Mouse (Mus musculus): Measurements from ENCODE around the gene Dennd1c. TPM values are rescaled to one million over a fixed set of nuclear protein-coding genes. Genes with fewer than 3 reads are reported as not detected.
A peak's percentile ranks its signal among the peaks of the same experiment; 100 is the strongest.
"Not testable (repeated sequence)": the region's sequence is repeated elsewhere in the genome, so short reads cannot be mapped to it uniquely, and the experiment has no call there.

Dennd1c gene
- polyA plus RNA-seq, 1 experiment, result not detected

DNA sequence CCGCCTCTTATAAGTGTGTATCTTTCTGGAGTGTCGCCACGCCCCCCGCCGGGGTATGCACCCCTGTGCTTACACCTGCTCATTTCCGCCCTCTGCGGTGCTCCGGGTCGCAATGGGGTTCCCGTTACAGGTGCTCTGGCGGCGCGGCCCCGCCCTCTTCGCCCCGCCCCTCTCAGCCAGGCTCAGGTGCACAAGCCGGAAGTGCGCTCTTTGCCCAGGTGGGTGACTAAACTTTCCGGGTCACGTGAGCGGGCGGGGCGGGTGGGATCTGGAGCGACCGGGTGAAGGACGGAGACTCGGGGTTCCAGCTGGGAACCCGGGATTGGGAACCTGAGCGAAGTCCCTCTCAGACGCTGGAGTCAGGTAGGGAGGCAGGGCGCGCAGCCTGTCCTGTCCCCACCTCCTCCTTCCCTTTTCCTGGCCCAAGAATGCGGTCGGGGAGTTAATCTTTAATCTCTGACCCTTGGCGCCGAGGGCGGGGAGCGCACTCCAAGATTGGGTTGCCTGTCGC is 16.2 kb downstream of the Dennd1c start:
- no peak for TF ChIP-seq CEBPB (IDR thresholded peaks at IDR 0.05; ENCODE audit: low read depth)
- no peak for TF ChIP-seq MYOG (IDR thresholded peaks at IDR 0.05; ENCODE audit: control insufficient read depth, extremely low read depth, insufficient read length)
- Histone ChIP-seq H3K36me3 (ENCODE audit: control insufficient read depth, insufficient read depth) (no peaks in the 10 kb centered on the region), H3ac (ENCODE audit: control insufficient read depth, insufficient read length, low read depth) (no peak overlapping the region), H3K4me3 (ENCODE audit: insufficient read depth, poor library complexity, severe bottlenecking) (no peak overlapping the region), H3K79me3 (ENCODE audit: low read depth) (no peaks in the 10 kb centered on the region), H3K79me2 (ENCODE audit: control insufficient read depth, insufficient read depth) (no peaks in the 10 kb centered on the region), H3K27me3 (ENCODE audit: control insufficient read depth, insufficient read depth, insufficient read length) (peaks cover 65% of the 10 kb centered on the region)

DNA sequence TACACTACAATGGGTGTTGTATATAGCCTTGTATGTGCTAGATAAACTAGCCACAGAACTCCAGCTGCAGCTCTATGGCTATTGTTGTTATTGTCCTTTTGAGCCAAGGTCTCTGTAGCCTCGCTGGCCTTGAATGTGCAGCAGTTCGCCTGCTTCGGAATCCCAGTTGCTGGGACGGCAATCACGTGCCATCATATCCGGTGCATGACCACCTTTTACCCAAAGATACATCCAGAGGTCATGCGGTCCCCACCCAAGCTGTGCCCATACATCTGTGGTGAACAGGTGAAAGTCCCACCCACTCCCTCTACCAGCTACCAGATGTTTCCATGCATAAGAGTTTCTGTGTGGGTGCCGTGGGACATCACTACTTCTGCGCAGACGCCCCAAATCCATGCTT is 17.2 kb downstream of the Dennd1c start:
- TF ChIP-seq MYOG (IDR thresholded peaks at IDR 0.05; ENCODE audit: control insufficient read depth, extremely low read depth, insufficient read length) (no peak), MAX (IDR thresholded peaks at IDR 0.05) (no peak), MYOD1 (IDR thresholded peaks at IDR 0.05; ENCODE audit: control insufficient read depth, insufficient read length, low read depth) (no peak), CEBPB (IDR thresholded peaks at IDR 0.05; ENCODE audit: low read depth) (no peak), USF1 (IDR thresholded peaks at IDR 0.05; ENCODE audit: low read depth) (no peak), FOSL1 (IDR thresholded peaks at IDR 0.05; ENCODE audit: insufficient read depth, low read length, poor library complexity, severe bottlenecking) (no peak), CTCF (IDR thresholded peaks at IDR 0.05; ENCODE audit: control insufficient read depth, insufficient read depth, insufficient read length) (no peak)
- Histone ChIP-seq H3K4me3 (ENCODE audit: insufficient read depth, poor library complexity, severe bottlenecking) (no peak overlapping the region), H3ac (ENCODE audit: control insufficient read depth, insufficient read length, low read depth) (no peak overlapping the region), H3K79me2 (ENCODE audit: control insufficient read depth, insufficient read depth) (no peaks in the 10 kb centered on the region), H3K27me3 (ENCODE audit: control insufficient read depth, insufficient read depth, insufficient read length) (peaks cover 57% of the 10 kb centered on the region), H3K79me3 (ENCODE audit: low read depth) (no peaks in the 10 kb centered on the region), H3K36me3 (ENCODE audit: control insufficient read depth, insufficient read depth) (no peaks in the 10 kb centered on the region)

- TF ChIP-seq FOSL1 (IDR thresholded peaks at IDR 0.05; ENCODE audit: insufficient read depth, low read length, poor library complexity, severe bottlenecking) (no peak), CTCF (IDR thresholded peaks at IDR 0.05; ENCODE audit: control insufficient read depth, insufficient read depth, insufficient read length) (no peak), USF1 (IDR thresholded peaks at IDR 0.05; ENCODE audit: low read depth) (no peak), MYOD1 (IDR thresholded peaks at IDR 0.05; ENCODE audit: control insufficient read depth, insufficient read length, low read depth) (no peak), CEBPB (IDR thresholded peaks at IDR 0.05; ENCODE audit: low read depth) (no peak), MYOG (IDR thresholded peaks at IDR 0.05; ENCODE audit: control insufficient read depth, extremely low read depth, insufficient read length) (no peak), MAX (IDR thresholded peaks at IDR 0.05) (no peak)
- Histone ChIP-seq H3K27me3 (ENCODE audit: control insufficient read depth, insufficient read depth, insufficient read length) (peaks cover 54% of the 10 kb centered on the region), H3K79me3 (ENCODE audit: low read depth) (no peaks in the 10 kb centered on the region), H3K4me3 (ENCODE audit: insufficient read depth, poor library complexity, severe bottlenecking) (peak overlapping the region; percentile 15), H3K36me3 (ENCODE audit: control insufficient read depth, insufficient read depth) (no peaks in the 10 kb centered on the region), H3ac (ENCODE audit: control insufficient read depth, insufficient read length, low read depth) (no peak overlapping the region), H3K79me2 (ENCODE audit: control insufficient read depth, insufficient read depth) (no peaks in the 10 kb centered on the region)
Measured at GRCm38 (mm10) chr17:57060231-57060801, 18.0 kb downstream of the Dennd1c start.

DNA sequence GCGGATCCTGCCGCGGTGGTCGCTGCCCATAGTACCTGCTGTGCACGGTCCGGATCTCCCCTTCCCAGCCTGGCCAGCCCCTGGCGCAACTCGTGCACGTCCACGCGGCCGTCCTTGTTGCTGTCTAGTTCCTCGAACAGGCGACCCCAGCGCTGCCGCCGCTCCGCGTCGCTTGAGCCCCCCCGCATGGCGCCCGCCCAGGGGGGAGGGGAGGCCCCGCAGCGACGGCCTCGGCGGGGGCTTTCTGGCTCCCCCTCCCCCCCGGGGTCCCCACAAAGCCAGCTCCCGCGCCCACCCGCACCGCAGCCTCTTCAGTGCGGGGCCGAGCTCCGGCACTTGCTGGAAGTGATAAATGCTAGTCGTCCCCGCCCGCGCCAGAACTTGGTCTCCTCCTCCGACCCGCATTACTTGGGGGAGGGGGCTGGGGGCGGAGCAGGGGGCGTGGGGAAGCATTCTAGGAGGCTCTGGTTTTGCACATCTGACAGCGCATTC is 18.8 kb downstream of the Dennd1c start, which contains the start of gene Slc25a23:
Gene Slc25a23 (minus strand): TSS at position 378 of the 492 bp plus-strand sequence.
- peak within 1 kb of the TSS; percentile 15 for H3K4me3 ChIP-seq (ENCODE audit: insufficient read depth, poor library complexity, severe bottlenecking)
- no peak for TF ChIP-seq MYOD1 (IDR thresholded peaks at IDR 0.05; ENCODE audit: control insufficient read depth, insufficient read length, low read depth)
- no peak for TF ChIP-seq USF1 (IDR thresholded peaks at IDR 0.05; ENCODE audit: low read depth)
- TF ChIP-seq CTCF (IDR thresholded peaks at IDR 0.05; ENCODE audit: control insufficient read depth, insufficient read depth, insufficient read length), result no peak
- no peak for TF ChIP-seq FOSL1 (IDR thresholded peaks at IDR 0.05; ENCODE audit: insufficient read depth, low read length, poor library complexity, severe bottlenecking)
- no peak for TF ChIP-seq CEBPB (IDR thresholded peaks at IDR 0.05; ENCODE audit: low read depth)
- no peak for TF ChIP-seq MYOG (IDR thresholded peaks at IDR 0.05; ENCODE audit: control insufficient read depth, extremely low read depth, insufficient read length)
- TF ChIP-seq MAX (IDR thresholded peaks at IDR 0.05), result no peak
- no peaks in the 10 kb centered on the region for H3K36me3 ChIP-seq (ENCODE audit: control insufficient read depth, insufficient read depth)
- peaks cover 48% of the 10 kb centered on the region for H3K27me3 ChIP-seq (ENCODE audit: control insufficient read depth, insufficient read depth, insufficient read length)
- no peak within 1 kb of the TSS for H3ac ChIP-seq (ENCODE audit: control insufficient read depth, insufficient read length, low read depth)
- H3K79me2 ChIP-seq (ENCODE audit: control insufficient read depth, insufficient read depth), result no peaks in the 10 kb centered on the region
- H3K79me3 ChIP-seq (ENCODE audit: low read depth), result no peaks in the 10 kb centered on the region

DNA sequence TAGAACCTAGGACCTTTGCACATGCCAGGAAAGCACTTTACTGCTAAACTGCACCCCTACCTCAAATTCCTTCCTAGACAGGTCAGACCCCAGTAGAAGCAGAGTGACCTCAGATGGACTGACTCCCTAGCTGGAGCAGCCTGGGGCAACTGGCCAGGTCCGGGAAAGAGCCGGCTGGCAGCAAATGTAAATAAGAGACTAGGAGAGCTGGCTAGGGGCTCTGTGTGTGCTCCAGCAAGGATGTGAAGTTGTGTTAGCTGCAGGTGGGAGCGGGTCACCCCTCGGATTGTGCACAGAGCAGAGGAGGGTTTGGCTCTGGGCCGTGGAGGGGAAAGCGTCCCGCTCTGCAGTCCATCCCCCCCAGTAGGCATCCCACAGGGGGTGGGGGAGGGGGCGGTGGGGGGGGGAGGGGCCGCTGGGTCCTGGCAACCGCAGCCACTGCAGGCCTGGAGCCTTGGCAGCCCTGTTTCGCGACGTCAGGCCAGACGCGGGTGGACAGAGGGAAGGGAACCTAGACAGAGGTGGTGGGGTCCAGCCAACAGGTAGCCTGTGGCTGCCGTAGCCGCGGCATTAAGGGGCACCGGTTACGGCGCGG is 19.3 kb downstream of the Dennd1c start, which contains the start of gene Crb3:
Gene Crb3 (plus strand): TSS at position 215 of the 595 bp plus-strand sequence.
- Histone ChIP-seq H3K79me3 (ENCODE audit: low read depth) (no peaks in the 10 kb centered on the region), H3K27me3 (ENCODE audit: control insufficient read depth, insufficient read depth, insufficient read length) (peaks cover 43% of the 10 kb centered on the region), H3ac (ENCODE audit: control insufficient read depth, insufficient read length, low read depth) (no peak within 1 kb of the TSS), H3K36me3 (ENCODE audit: control insufficient read depth, insufficient read depth) (no peaks in the 10 kb centered on the region), H3K4me3 (ENCODE audit: insufficient read depth, poor library complexity, severe bottlenecking) (no peak within 1 kb of the TSS), H3K79me2 (ENCODE audit: control insufficient read depth, insufficient read depth) (no peaks in the 10 kb centered on the region)
- no peak for TF ChIP-seq MYOD1 (IDR thresholded peaks at IDR 0.05; ENCODE audit: control insufficient read depth, insufficient read length, low read depth)
- TF ChIP-seq CEBPB (IDR thresholded peaks at IDR 0.05; ENCODE audit: low read depth), result no peak
- no peak for TF ChIP-seq MAX (IDR thresholded peaks at IDR 0.05)

- TF ChIP-seq CEBPB (IDR thresholded peaks at IDR 0.05; ENCODE audit: low read depth) (no peak), MYOG (IDR thresholded peaks at IDR 0.05; ENCODE audit: control insufficient read depth, extremely low read depth, insufficient read length) (no peak), USF1 (IDR thresholded peaks at IDR 0.05; ENCODE audit: low read depth) (no peak), CTCF (IDR thresholded peaks at IDR 0.05; ENCODE audit: control insufficient read depth, insufficient read depth, insufficient read length) (no peak), MAX (IDR thresholded peaks at IDR 0.05) (no peak), FOSL1 (IDR thresholded peaks at IDR 0.05; ENCODE audit: insufficient read depth, low read length, poor library complexity, severe bottlenecking) (no peak), MYOD1 (IDR thresholded peaks at IDR 0.05; ENCODE audit: control insufficient read depth, insufficient read length, low read depth) (no peak)
- H3K79me3 ChIP-seq (ENCODE audit: low read depth), result no peaks in the 10 kb centered on the region
- H3K4me3 ChIP-seq (ENCODE audit: insufficient read depth, poor library complexity, severe bottlenecking), result no peak overlapping the region
- no peaks in the 10 kb centered on the region for H3K79me2 ChIP-seq (ENCODE audit: control insufficient read depth, insufficient read depth)
- H3K36me3 ChIP-seq (ENCODE audit: control insufficient read depth, insufficient read depth), result no peaks in the 10 kb centered on the region
- no peak overlapping the region for H3ac ChIP-seq (ENCODE audit: control insufficient read depth, insufficient read length, low read depth)
- peaks cover 24% of the 10 kb centered on the region for H3K27me3 ChIP-seq (ENCODE audit: control insufficient read depth, insufficient read depth, insufficient read length)
Measured at GRCm38 (mm10) chr17:57056246-57056645, 22.1 kb downstream of the Dennd1c start.

- H3K79me3 ChIP-seq (ENCODE audit: low read depth); H3K27me3 ChIP-seq (ENCODE audit: control insufficient read depth, insufficient read depth, insufficient read length); H3K4me3 ChIP-seq (ENCODE audit: insufficient read depth, poor library complexity, severe bottlenecking): not testable (repeated sequence)
Measured at GRCm38 (mm10) chr17:57051679-57052078, 26.6 kb downstream of the Dennd1c start.

More at GRCm38 (mm10) chr17:57051679-57052078, 26.6 kb downstream of the Dennd1c start:
- H3K79me2 ChIP-seq (ENCODE audit: control insufficient read depth, insufficient read depth); H3ac ChIP-seq (ENCODE audit: control insufficient read depth, insufficient read length, low read depth); H3K36me3 ChIP-seq (ENCODE audit: control insufficient read depth, insufficient read depth): not testable (repeated sequence)

Data from C2C12 (cell line).